Mouse (Mus musculus): Measurements from ENCODE around the gene Nudt22. TPM values are rescaled to one million over a fixed set of nuclear protein-coding genes. Genes with fewer than 3 reads are reported as not detected.

Gene Nudt22
- polyA plus RNA-seq, 1 experiment from 2014 or later = 25.4 TPM

GRCm38 (mm10) chr19:6950613-6951153, 45.2 kb downstream of the Nudt22 start:
- Histone ChIP-seq H3K4me2 (peak overlapping the region; percentile 92), H3K36me3 (peaks cover 32% of the 10 kb centered on the region), H3K9me3 (replicated peaks) (no peaks in the 10 kb centered on the region), H3K27me3 (no peaks in the 10 kb centered on the region), H3K9ac (peak overlapping the region; percentile 68), H3K4me1 (peaks cover 29% of the 10 kb centered on the region), H3K27ac (peak overlapping the region; percentile 96), H3K4me3 (replicated peaks) (peak overlapping the region; percentile 54)
- ATAC-seq (replicated peaks; ENCODE audit: low FRiP score) = peak; percentile 38
- WGBS = under 1% methylated on average over 28 of the region's 28 CpGs

GRCm38 (mm10) chr19:6949951-6950350, 46.0 kb downstream of the Nudt22 start:
- WGBS = 54% methylated on average over 5 of the region's 5 CpGs
- H3K4me1 ChIP-seq = peaks cover 29% of the 10 kb centered on the region
- ATAC-seq (replicated peaks; ENCODE audit: low FRiP score) = no peak
- H3K27ac ChIP-seq = peak overlapping the region; percentile 96
- peak overlapping the region; percentile 54 for H3K4me3 ChIP-seq (replicated peaks)
- peak overlapping the region; percentile 92 for H3K4me2 ChIP-seq
- H3K36me3 ChIP-seq = peaks cover 26% of the 10 kb centered on the region
- H3K27me3 ChIP-seq = no peaks in the 10 kb centered on the region
- peak overlapping the region; percentile 68; the same call in 1 of the 2 replicates for H3K9ac ChIP-seq
- H3K9me3 ChIP-seq (replicated peaks) = no peaks in the 10 kb centered on the region

GRCm38 (mm10) chr19:6949532-6949931, 46.4 kb downstream of the Nudt22 start:
- Histone ChIP-seq H3K9ac (no peak overlapping the region), H3K27ac (0 out of 2 replicates have a peak overlapping the region, but pooled peaks have one; percentile 16), H3K27me3 (no peaks in the 10 kb centered on the region), H3K4me3 (replicated peaks) (0 out of 2 replicates have a peak overlapping the region, but pooled peaks have one; percentile 54), H3K36me3 (peaks cover 26% of the 10 kb centered on the region), H3K9me3 (replicated peaks) (no peaks in the 10 kb centered on the region), H3K4me2 (peak overlapping the region; percentile 92; the same call in 1 of the 2 replicates), H3K4me1 (peaks cover 29% of the 10 kb centered on the region)
- no peak for ATAC-seq (replicated peaks; ENCODE audit: low FRiP score)
- WGBS = 85% methylated on average over 5 of the region's 5 CpGs

GRCm38 (mm10) chr19:6948186-6948585, 47.7 kb downstream of the Nudt22 start:
- no peak overlapping the region for H3K4me3 ChIP-seq (replicated peaks)
- H3K4me1 ChIP-seq = peaks cover 32% of the 10 kb centered on the region
- no peak overlapping the region for H3K27ac ChIP-seq
- no peak overlapping the region for H3K9ac ChIP-seq
- ATAC-seq (replicated peaks; ENCODE audit: low FRiP score) = no peak
- H3K9me3 ChIP-seq (replicated peaks) = no peaks in the 10 kb centered on the region
- peaks cover 17% of the 10 kb centered on the region; the same call in 1 of the 2 replicates for H3K36me3 ChIP-seq
- 80% methylated on average over 4 of the region's 4 CpGs for WGBS
- no peaks in the 10 kb centered on the region for H3K27me3 ChIP-seq
- no peak overlapping the region for H3K4me2 ChIP-seq

GRCm38 (mm10) chr19:6947742-6948141, 48.2 kb downstream of the Nudt22 start:
- WGBS = 56% methylated on average over 4 of the region's 4 CpGs
- Histone ChIP-seq H3K27me3 (no peaks in the 10 kb centered on the region), H3K27ac (no peak overlapping the region), H3K4me3 (replicated peaks) (no peak overlapping the region), H3K9ac (no peak overlapping the region), H3K4me2 (no peak overlapping the region), H3K9me3 (replicated peaks) (no peaks in the 10 kb centered on the region), H3K4me1 (peaks cover 32% of the 10 kb centered on the region), H3K36me3 (peaks cover 17% of the 10 kb centered on the region; the same call in 1 of the 2 replicates)
- no peak for ATAC-seq (replicated peaks; ENCODE audit: low FRiP score)

- no peak for ATAC-seq (replicated peaks; ENCODE audit: low FRiP score)
- H3K4me3 ChIP-seq (replicated peaks) = no peak overlapping the region
- H3K27ac ChIP-seq = no peak overlapping the region
- H3K9ac ChIP-seq = no peak overlapping the region
- H3K4me1 ChIP-seq = peaks cover 25% of the 10 kb centered on the region
- H3K27me3 ChIP-seq = no peaks in the 10 kb centered on the region
- WGBS = 93% methylated on average over 6 of the region's 6 CpGs
- no peaks in the 10 kb centered on the region for H3K9me3 ChIP-seq (replicated peaks)
- peaks cover 17% of the 10 kb centered on the region; the same call in 1 of the 2 replicates for H3K36me3 ChIP-seq
- H3K4me2 ChIP-seq = no peak overlapping the region
Measured at GRCm38 (mm10) chr19:6943709-6944108, 52.2 kb downstream of the Nudt22 start.

Other genes starting within 250 kb of the Nudt22 start
- gene Rps6ka4, start 155.5 kb downstream of the Nudt22 start, polyA plus RNA-seq (2015; fragmentation: Nextera tagmentation; extraction: Ambion mirVana) = 19.2 and 22.3 TPM in 2 replicates
- gene Ccdc88b, start 137.9 kb downstream of the Nudt22 start, polyA plus RNA-seq (2015; fragmentation: Nextera tagmentation; extraction: Ambion mirVana) = 0.74 and 1.2 TPM in 2 replicates
- 148 and 167 TPM in 2 replicates for gene Trmt112, start 86.4 kb downstream of the Nudt22 start, polyA plus RNA-seq (2015; fragmentation: Nextera tagmentation; extraction: Ambion mirVana)
- gene Prdx5, start 86.0 kb downstream of the Nudt22 start, polyA plus RNA-seq (2015; fragmentation: Nextera tagmentation; extraction: Ambion mirVana) = 268 and 275 TPM in 2 replicates
- gene Esrra, start 74.3 kb downstream of the Nudt22 start, polyA plus RNA-seq (2015; fragmentation: Nextera tagmentation; extraction: Ambion mirVana) = 14.8 and 15.3 TPM in 2 replicates
- 2.0 and 3.1 TPM in 2 replicates for gene Catsperz, start 70.7 kb downstream of the Nudt22 start, polyA plus RNA-seq (2015; fragmentation: Nextera tagmentation; extraction: Ambion mirVana)
- gene Kcnk4, start 61.6 kb downstream of the Nudt22 start, polyA plus RNA-seq (2015; fragmentation: Nextera tagmentation; extraction: Ambion mirVana) = 0.14 and 0.45 TPM in 2 replicates
- gene Bad, start 54.3 kb downstream of the Nudt22 start, polyA plus RNA-seq (2015; fragmentation: Nextera tagmentation; extraction: Ambion mirVana) = 68.4 and 75.5 TPM in 2 replicates
- gene Gpr137, start 53.6 kb downstream of the Nudt22 start, polyA plus RNA-seq (2015; fragmentation: Nextera tagmentation; extraction: Ambion mirVana) = 30.4 and 32.9 TPM in 2 replicates
- gene Ppp1r14b, start 21.1 kb downstream of the Nudt22 start, polyA plus RNA-seq (2015; fragmentation: Nextera tagmentation; extraction: Ambion mirVana) = 139 and 160 TPM in 2 replicates
- gene Plcb3, start 19.6 kb downstream of the Nudt22 start, polyA plus RNA-seq (2015; fragmentation: Nextera tagmentation; extraction: Ambion mirVana) = 42.5 and 44.8 TPM in 2 replicates
- 129 and 137 TPM in 2 replicates for gene Fkbp2, start 15.6 kb downstream of the Nudt22 start, polyA plus RNA-seq (2015; fragmentation: Nextera tagmentation; extraction: Ambion mirVana)
- gene Vegfb, start 8.5 kb downstream of the Nudt22 start, polyA plus RNA-seq (2015; fragmentation: Nextera tagmentation; extraction: Ambion mirVana) = 39.5 and 41.0 TPM in 2 replicates
- 22.5 and 24.1 TPM in 2 replicates for gene Dnajc4, start 3.5 kb downstream of the Nudt22 start, polyA plus RNA-seq (2015; fragmentation: Nextera tagmentation; extraction: Ambion mirVana)
- 11.2 and 12.1 TPM in 2 replicates for gene Trpt1, start within 50 bp of the Nudt22 start, polyA plus RNA-seq (2015; fragmentation: Nextera tagmentation; extraction: Ambion mirVana)
- gene Fermt3, start 23.4 kb upstream of the Nudt22 start, polyA plus RNA-seq (2015; fragmentation: Nextera tagmentation; extraction: Ambion mirVana) = 6.9 and 8.3 TPM in 2 replicates
- 290 and 298 TPM in 2 replicates for gene Stip1, start 43.9 kb upstream of the Nudt22 start, polyA plus RNA-seq (2015; fragmentation: Nextera tagmentation; extraction: Ambion mirVana)
- 13.9 and 14.8 TPM in 2 replicates for gene Macrod1, start 60.7 kb upstream of the Nudt22 start, polyA plus RNA-seq (2015; fragmentation: Nextera tagmentation; extraction: Ambion mirVana)
- 4.4 and 5.0 TPM in 2 replicates for gene Flrt1, start 109.6 kb upstream of the Nudt22 start, polyA plus RNA-seq (2015; fragmentation: Nextera tagmentation; extraction: Ambion mirVana)
- 206 and 224 TPM in 2 replicates for gene Otub1, start 210.2 kb upstream of the Nudt22 start, polyA plus RNA-seq (2015; fragmentation: Nextera tagmentation; extraction: Ambion mirVana)
- gene Cox8a, start 221.5 kb upstream of the Nudt22 start, polyA plus RNA-seq (2015; fragmentation: Nextera tagmentation; extraction: Ambion mirVana) = 1,089 and 1,191 TPM in 2 replicates
- 74.6 and 75.3 TPM in 2 replicates for gene Naa40, start 245.1 kb upstream of the Nudt22 start, polyA plus RNA-seq (2015; fragmentation: Nextera tagmentation; extraction: Ambion mirVana)